Mouse (Mus musculus) liver, adult 2 months (tissue): ENCODE measurements around the gene Dgkq.

Experiments
- CTCF ChIP-seq: fragments of 200-500 bp; IDR thresholded peaks from 2 replicates; pipeline ENCODE4 v1.5.1; 2011; ENCODE audit warnings: low read depth, low read length, control low read depth
- POLR2A ChIP-seq: fragments of 200-500 bp; IDR thresholded peaks from 2 replicates; pipeline ENCODE4 v1.6.1; 2011; ENCODE audit warnings: low read length, control low read depth; ENCODE audit not compliant: insufficient read depth; ENCODE audit errors: extremely low read depth

- TF ChIP-seq CTCF (no peak), POLR2A (no peak)
These were observed 19.1 kb downstream of the Dgkq start for GRCm38 (mm10) chr5:108650341-108650740.
